In the genomic region with DNA sequence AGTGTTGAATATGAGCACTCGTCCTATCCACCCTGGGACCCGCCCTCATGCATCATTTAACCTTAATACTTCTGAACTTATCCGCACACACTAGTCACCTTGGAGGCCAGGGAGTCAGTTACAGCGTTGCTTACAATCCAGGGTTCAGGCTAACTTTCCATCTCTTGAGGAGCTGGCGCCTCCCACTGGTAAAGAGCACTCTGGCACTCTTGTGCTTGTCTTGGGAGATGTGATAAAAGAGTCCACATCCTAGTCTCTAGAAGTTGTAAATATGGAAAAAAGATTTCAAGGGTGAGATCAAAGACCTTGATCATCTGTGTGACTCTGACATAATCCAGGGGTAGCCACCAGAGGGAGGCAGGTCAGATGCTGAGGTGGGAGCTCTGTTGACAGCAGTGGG, we compare ENCODE assay signal across 17 mouse cellular contexts. TPM values are rescaled to one million over a fixed set of nuclear protein-coding genes. Genes with fewer than 3 reads are reported as not detected.
DNase-seq lines count a peak whose midpoint lies in the region; ATAC-seq and TF ChIP-seq lines count a peak whose summit lies in the region.
"Had no signal": no experiment of that assay in that cellular context is flagged by ENCODE, and none has a peak within 500 bp of the region (broad histone marks: within the 10 kb centered on the region; RNA-seq: fewer than 3 reads in every experiment).

No protein-coding gene starts in this region.

- H3K27ac ChIP-seq in heart, embryonic 14.5 days (replicated peaks in 1 of 2; ENCODE audit: control insufficient read depth in 1 of 2, insufficient read depth in 1 of 2, low read depth in 2 of 2, low read length in 2 of 2): peak overlapping the region; percentile 41 to 87; a peak in 3 of 4 replicates
- H3K27ac ChIP-seq in liver, embryonic 14.5 days: no peak overlapping the region
- no peak overlapping the region for H3K27ac ChIP-seq in neural tube, embryonic 15.5 days (replicated peaks)
- H3K27ac ChIP-seq: limb, embryonic 13.5 days; macrophage; neural tube, embryonic 13.5 days had no signal

- no peak for TF ChIP-seq EP300 in liver, embryonic 14.5 days (IDR thresholded peaks at IDR 0.05; ENCODE audit: low read depth)

- 57% methylated on average over 5 of the region's 5 CpGs for WGBS in heart, embryonic 14.5 days
- 61% methylated on average over 5 of the region's 5 CpGs for WGBS in liver, embryonic 14.5 days (ENCODE audit: insufficient replicate concordance)
- 72% methylated on average over 5 of the region's 5 CpGs for WGBS in neural tube, embryonic 15.5 days

- no peak overlapping the region for H3K4me2 ChIP-seq in heart, embryonic 14.5 days (ENCODE audit: low read length)
- H3K4me2 ChIP-seq in liver, embryonic 14.5 days (ENCODE audit: low read depth): no peak overlapping the region
- H3K4me2 ChIP-seq in neural tube, embryonic 15.5 days: no peak overlapping the region
- H3K4me2 ChIP-seq: limb, embryonic 13.5 days; neural tube, embryonic 13.5 days had no signal

- H3K9me3 ChIP-seq in heart, embryonic 14.5 days (ENCODE audit: control insufficient read depth, low read length): no peaks in the 10 kb centered on the region
- no peaks in the 10 kb centered on the region for H3K9me3 ChIP-seq in liver, embryonic 14.5 days (ENCODE audit: control insufficient read depth, low read length)
- no peaks in the 10 kb centered on the region for H3K9me3 ChIP-seq in neural tube, embryonic 15.5 days (replicated peaks)
- H3K9me3 ChIP-seq: limb, embryonic 13.5 days; neural tube, embryonic 13.5 days had no signal

- H3K4me3 ChIP-seq in heart, embryonic 14.5 days (ENCODE audit: control insufficient read depth in 1 of 2, insufficient read depth in 1 of 2, low read depth in 1 of 2, low read length in 2 of 2): no peak overlapping the region
- no peak overlapping the region for H3K4me3 ChIP-seq in liver, embryonic 14.5 days (ENCODE audit: insufficient read depth in 1 of 2, low read depth in 2 of 2, low read length in 2 of 2)
- no peak overlapping the region for H3K4me3 ChIP-seq in neural tube, embryonic 15.5 days (replicated peaks)
- H3K4me3 ChIP-seq: limb, embryonic 13.5 days; neural tube, embryonic 13.5 days had no signal

- no peak for ATAC-seq in heart, embryonic 14.5 days (ENCODE audit: insufficient number of reproducible peaks, insufficient read depth, low FRiP score, low read depth)
- ATAC-seq in liver, embryonic 14.5 days (ENCODE audit: insufficient read depth): no peak
- 0 out of 2 replicates have a peak, but pooled peaks have one; percentile 29 for ATAC-seq in megakaryocyte progenitor cell, adult 5-6 weeks (replicated peaks; ENCODE audit: poor library complexity)
- ATAC-seq in neural tube, embryonic 15.5 days (ENCODE audit: low FRiP score): no peak
- ATAC-seq: CD4-positive, CD25-positive, alpha-beta regulatory T cell, adult 4 months; inflammation-experienced regulatory T-cells, adult 6 months; midbrain, embryonic 16.5 days had no signal

- DNase-seq in heart, postnatal 4 days: no peak
- no peak for DNase-seq in liver, embryonic 14.5 days (ENCODE audit: low read depth in 3 of 3, low spot score in 3 of 3)
- DNase-seq in liver (no peak), NIH3T3 (ENCODE audit: low read depth) (peak; percentile 28)
- DNase-seq: adrenal gland, postnatal 10 days; cerebellum, adult 11 months; kidney, postnatal 36 days; retina, postnatal 1 day had no signal

- H3K36me3 ChIP-seq in heart, embryonic 14.5 days (ENCODE audit: control insufficient read depth, insufficient read depth, low read length): peaks cover 97% of the 10 kb centered on the region
- H3K36me3 ChIP-seq in liver, embryonic 14.5 days (replicated peaks; ENCODE audit: control insufficient read depth, insufficient read depth, low read depth): no peaks in the 10 kb centered on the region; the same call in 1 of the 2 replicates
- H3K36me3 ChIP-seq in neural tube, embryonic 15.5 days: peaks cover 50% of the 10 kb centered on the region

- peak; percentile 33 for TF ChIP-seq CTCF in liver, embryonic 14.5 days (IDR thresholded peaks at IDR 0.05; ENCODE audit: low read depth)

- H3K4me1 ChIP-seq in heart, embryonic 14.5 days (ENCODE audit: control insufficient read depth in 2 of 2, insufficient read depth in 2 of 2, low read length in 2 of 2): peaks cover 15 to 52% of the 10 kb centered on the region in 2 experiments
- H3K4me1 ChIP-seq in liver, embryonic 14.5 days (replicated peaks; ENCODE audit: control insufficient read depth in 2 of 2, insufficient read depth in 2 of 2, low read length in 1 of 2): no peaks in the 10 kb centered on the region
- H3K4me1 ChIP-seq in neural tube, embryonic 15.5 days: no peaks in the 10 kb centered on the region
- H3K4me1 ChIP-seq: limb, embryonic 13.5 days; neural tube, embryonic 13.5 days had no signal

- H3K9ac ChIP-seq in heart, embryonic 14.5 days (ENCODE audit: low read length): no peak overlapping the region
- H3K9ac ChIP-seq in liver, embryonic 14.5 days (replicated peaks): no peak overlapping the region
- H3K9ac ChIP-seq in neural tube, embryonic 15.5 days (replicated peaks): no peak overlapping the region
- H3K9ac ChIP-seq: limb, embryonic 13.5 days; neural tube, embryonic 13.5 days had no signal

- no peaks in the 10 kb centered on the region for H3K27me3 ChIP-seq in heart, embryonic 14.5 days (ENCODE audit: control insufficient read depth, insufficient read depth, low read length)
- H3K27me3 ChIP-seq in liver, embryonic 14.5 days (ENCODE audit: control insufficient read depth, insufficient read depth, low read length): no peaks in the 10 kb centered on the region
- no peaks in the 10 kb centered on the region for H3K27me3 ChIP-seq in neural tube, embryonic 15.5 days (replicated peaks)
- H3K27me3 ChIP-seq: limb, embryonic 13.5 days; neural tube, embryonic 13.5 days had no signal

RNA-seq across cellular contexts. Expression of a gene that starts 37.3 kb away (rescaled TPM):
- polyA plus RNA-seq in heart, embryonic 14.5 days (2014; fragmentation: Nextera tagmentation; extraction: Ambion mirVana): 3.3 and 3.7 TPM in 2 replicates
- total RNA-seq in heart, postnatal 4 days (2021): 1 to 10 TPM in 1 of 2 experiments, under 1 TPM in 1; 0.88 to 1.1 TPM
- 0.31 and 0.95 TPM in 2 replicates for polyA plus RNA-seq in liver, embryonic 14.5 days (2012; rRNA removed)
- 0.94 and 1.4 TPM in 2 replicates for polyA plus RNA-seq in liver, embryonic 14.5 days (2014; fragmentation: Nextera tagmentation; extraction: Ambion mirVana)
- total RNA-seq in megakaryocyte progenitor cell, adult 5-6 weeks (2015): 3.9 and 5.3 TPM in 2 replicates
- 6.4 and 6.5 TPM in 2 replicates for total RNA-seq in megakaryocyte progenitor cell, adult 5-6 weeks (2017)
- polyA plus RNA-seq in neural tube, embryonic 15.5 days (2015; fragmentation: Nextera tagmentation; extraction: Ambion mirVana): 0.28 and 0.75 TPM in 2 replicates

Comparison
In these comparisons a context has a peak if more than half of its experiments do, and no peak if none do; other contexts are left out.
1. H3K27ac ChIP-seq: peak in heart, embryonic 14.5 days (2 of 2); none in liver, embryonic 14.5 days (single experiment) and neural tube, embryonic 15.5 days (single experiment).